Mouse (Mus musculus) bone marrow macrophage, adult 2 months (primary cell): Measurements from ENCODE around the gene Nmi.

ENCODE experiments used
- CTCF ChIP-seq: IDR thresholded peaks from 2 replicates; pipeline ENCODE4 v1.5.1; 2012; ENCODE audit warnings: low read depth, mild to moderate bottlenecking, low read length, moderate library complexity
- POLR2A ChIP-seq: IDR thresholded peaks from 2 replicates; pipeline ENCODE4 v1.6.1; 2012; ENCODE audit warnings: mild to moderate bottlenecking, low read depth, low read length, borderline replicate concordance

DNA sequence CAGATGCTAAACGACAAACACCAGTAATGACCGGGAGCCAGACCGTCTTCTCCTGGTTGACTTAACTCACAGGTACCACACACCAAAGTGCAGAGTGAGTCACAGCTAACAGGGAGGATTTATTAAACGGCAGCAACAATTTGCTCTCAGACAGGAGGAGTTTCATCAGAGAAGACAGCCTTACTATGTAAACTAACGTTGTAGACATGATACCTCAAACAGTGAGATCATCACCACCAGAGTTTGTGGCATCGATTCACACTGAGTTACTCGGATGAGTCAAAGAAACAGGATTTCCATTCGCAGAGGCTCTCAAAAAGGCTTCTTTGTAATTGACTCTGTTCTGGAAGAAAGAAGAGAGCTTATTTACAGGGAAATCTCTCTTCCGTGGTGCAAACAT is 12.9 kb upstream of the Nmi start:
- no peak for TF ChIP-seq POLR2A
- TF ChIP-seq CTCF = no peak
